Mouse (Mus musculus) thymus, adult 2 months (tissue): Measurements from ENCODE around the gene Chsy1.

Source experiments
- CTCF ChIP-seq: fragments of 200-500 bp; IDR thresholded peaks from 2 replicates; pipeline ENCODE4 v1.5.1; 2012; ENCODE audit warnings: mild to moderate bottlenecking, control low read depth, low read length, moderate library complexity, borderline replicate concordance; ENCODE audit not compliant: control insufficient read depth, poor library complexity, insufficient read depth; ENCODE audit errors: extremely low read depth
- POLR2A ChIP-seq: fragments of 200-500 bp; IDR thresholded peaks from 2 replicates; pipeline ENCODE4 v1.6.1; 2012; ENCODE audit warnings: mild to moderate bottlenecking, low read length, control low read depth, moderate library complexity; ENCODE audit not compliant: control insufficient read depth, poor library complexity, insufficient read depth; ENCODE audit errors: extremely low read depth

- TF ChIP-seq CTCF: no peak
- no peak for TF ChIP-seq POLR2A
These were observed 18.8 kb downstream of the Chsy1 start for GRCm38 (mm10) chr7:66127951-66128645.
